30 mouse cellular contexts compared by ENCODE assay signal in genomic region chr11:114747564-114748138, GRCm38 (mm10). TPM values are rescaled to one million over a fixed set of nuclear protein-coding genes. Genes with fewer than 3 reads are reported as not detected.
DNase-seq lines count a peak whose midpoint lies in the region; ATAC-seq lines count a peak whose summit lies in the region.
"Had no signal": no experiment of that assay in that cellular context is flagged by ENCODE, and none has a peak within 500 bp of the region (broad histone marks: within the 10 kb centered on the region; RNA-seq: fewer than 3 reads in every experiment).

No protein-coding gene starts in this region.

- ATAC-seq in granulocyte monocyte progenitor cell, adult 5-6 weeks (replicated peaks; ENCODE audit: poor library complexity, severe bottlenecking): peak; percentile 39; the same call in 1 of the 2 replicates
- ATAC-seq in hindbrain, embryonic 13.5 days (ENCODE audit: low FRiP score): no peak
- ATAC-seq: CD4-positive, CD25-positive, alpha-beta regulatory T cell, adult 4 months; forebrain, embryonic 16.5 days; midbrain, embryonic 13.5 days had no signal

- H3K4me3 ChIP-seq in hindbrain, embryonic 13.5 days: no peak overlapping the region
- H3K4me3 ChIP-seq: embryonic facial prominence, embryonic 10.5 days; heart, adult 2 months; heart, embryonic 13.5 days; hindbrain, embryonic 15.5 days; kidney, embryonic 15.5 days; limb, embryonic 13.5 days; liver, embryonic 13.5 days; midbrain, embryonic 13.5 days had no signal

- DNase-seq in 416B (ENCODE audit: low read depth): peak; percentile 25
- DNase-seq in A20 (ENCODE audit: low read depth, low spot score): peak; percentile 97
- peak; percentile 70 for DNase-seq in splenic B cell, adult 2 months (ENCODE audit: low read depth, low spot score)
- DNase-seq in embryo, embryonic 10.5 days (ENCODE audit: low spot score): no peak
- no peak for DNase-seq in left cerebral cortex, adult 11 months (ENCODE audit: low spot score)
- DNase-seq: adrenal gland, postnatal 10 days; cerebellum, adult 2 months; gastrocnemius, postnatal 10 days; heart, adult 2 months; kidney, adult 11 months; kidney, postnatal 4 days; liver, embryonic 13.5 days; thymus, adult 18-20 months; thymus, postnatal 36 days had no signal

- H3K9me3 ChIP-seq in hindbrain, embryonic 13.5 days: no peaks in the 10 kb centered on the region
- H3K9me3 ChIP-seq: embryonic facial prominence, embryonic 10.5 days; heart, embryonic 13.5 days; hindbrain, embryonic 15.5 days; kidney, embryonic 15.5 days; limb, embryonic 13.5 days; liver, embryonic 13.5 days; midbrain, embryonic 13.5 days had no signal

- H3K36me3 ChIP-seq in splenic B cell, adult 2 months (ENCODE audit: control insufficient read depth, insufficient read depth, low read length, poor library complexity, severe bottlenecking): no peaks in the 10 kb centered on the region
- no peaks in the 10 kb centered on the region for H3K36me3 ChIP-seq in hindbrain, embryonic 13.5 days
- H3K36me3 ChIP-seq: embryonic facial prominence, embryonic 10.5 days; heart, embryonic 13.5 days; hindbrain, embryonic 15.5 days; kidney, embryonic 15.5 days; limb, embryonic 13.5 days; liver, embryonic 13.5 days; midbrain, embryonic 13.5 days had no signal

- H3K9ac ChIP-seq in hindbrain, embryonic 13.5 days: no peak overlapping the region
- H3K9ac ChIP-seq: heart, embryonic 13.5 days; hindbrain, embryonic 15.5 days; kidney, embryonic 15.5 days; limb, embryonic 13.5 days; liver, embryonic 13.5 days; midbrain, embryonic 13.5 days had no signal

- no peaks in the 10 kb centered on the region for H3K27me3 ChIP-seq in splenic B cell, adult 2 months (ENCODE audit: control insufficient read depth, insufficient read depth, low read length, poor library complexity, severe bottlenecking)
- peaks cover 8% of the 10 kb centered on the region; the same call in 1 of the 2 replicates for H3K27me3 ChIP-seq in hindbrain, embryonic 13.5 days
- H3K27me3 ChIP-seq: hindbrain, embryonic 15.5 days had no signal

- 80% methylated on average over 12 of the region's 12 CpGs for WGBS in hindbrain, embryonic 13.5 days

- no peak overlapping the region for H3K27ac ChIP-seq in hindbrain, embryonic 13.5 days
- H3K27ac ChIP-seq: embryonic facial prominence, embryonic 10.5 days; heart, adult 2 months; heart, embryonic 13.5 days; hindbrain, embryonic 15.5 days; kidney, embryonic 15.5 days; limb, embryonic 13.5 days; liver, embryonic 13.5 days; midbrain, embryonic 13.5 days had no signal

- no peak overlapping the region for H3K4me2 ChIP-seq in hindbrain, embryonic 13.5 days
- H3K4me2 ChIP-seq: heart, embryonic 13.5 days; hindbrain, embryonic 15.5 days; kidney, embryonic 15.5 days; limb, embryonic 13.5 days; liver, embryonic 13.5 days; midbrain, embryonic 13.5 days had no signal

- peaks cover 4% of the 10 kb centered on the region; the same call in 1 of the 2 replicates for H3K4me1 ChIP-seq in hindbrain, embryonic 13.5 days (replicated peaks)
- H3K4me1 ChIP-seq: heart, embryonic 13.5 days; limb, embryonic 13.5 days; liver, embryonic 13.5 days; midbrain, embryonic 13.5 days had no signal

RNA-seq across cellular contexts. Expression of gene Kif19a, which starts 17.5 kb away (rescaled TPM):
- 1.3 TPM in 1 of 2 replicates, not detected in the other for total RNA-seq in granulocyte monocyte progenitor cell, adult 5-6 weeks (2014; fragmentation: Nextera tagmentation)
- total RNA-seq in granulocyte monocyte progenitor cell, adult 5-6 weeks (2017): not detected in 2 replicates
- polyA plus RNA-seq in hindbrain, embryonic 13.5 days (2015; fragmentation: Nextera tagmentation; extraction: Ambion mirVana): 1.2 and 1.3 TPM in 2 replicates
- polyA plus RNA-seq: CD4-positive, CD25-positive, alpha-beta regulatory T cell, adult 4 months had no signal

RNA-seq across cellular contexts. Expression of gene Dnaic2, which starts 20.4 kb away (rescaled TPM):
- not detected in 2 replicates for total RNA-seq in granulocyte monocyte progenitor cell, adult 5-6 weeks (2014; fragmentation: Nextera tagmentation)
- total RNA-seq in granulocyte monocyte progenitor cell, adult 5-6 weeks (2017): not detected in 2 replicates
- polyA plus RNA-seq in hindbrain, embryonic 13.5 days (2015; fragmentation: Nextera tagmentation; extraction: Ambion mirVana): 2.9 and 3.8 TPM in 2 replicates
- total RNA-seq: monocyte, adult 5-6 weeks had no signal
- polyA plus RNA-seq: CD4-positive, CD25-positive, alpha-beta regulatory T cell, adult 4 months; liver, embryonic 13.5 days had no signal

RNA-seq across cellular contexts. Expression of gene Btbd17, which starts 48.1 kb away (rescaled TPM):
- 0.54 TPM in 1 of 2 replicates, not detected in the other for total RNA-seq in granulocyte monocyte progenitor cell, adult 5-6 weeks (2014; fragmentation: Nextera tagmentation)
- not detected in 2 replicates for total RNA-seq in granulocyte monocyte progenitor cell, adult 5-6 weeks (2017)
- polyA plus RNA-seq in hindbrain, embryonic 13.5 days (2015; fragmentation: Nextera tagmentation; extraction: Ambion mirVana): 21.4 and 22.3 TPM in 2 replicates
- total RNA-seq: heart, adult 2 months; heart, postnatal 25 days; monocyte, adult 5-6 weeks had no signal
- polyA plus RNA-seq: CD4-positive, CD25-positive, alpha-beta regulatory T cell, adult 4 months; heart, embryonic 13.5 days had no signal

RNA-seq across cellular contexts. Expression of gene Gpr142, which starts 51.1 kb away (rescaled TPM):
- not detected in 2 replicates for total RNA-seq in granulocyte monocyte progenitor cell, adult 5-6 weeks (2014; fragmentation: Nextera tagmentation)
- not detected in 2 replicates for total RNA-seq in granulocyte monocyte progenitor cell, adult 5-6 weeks (2017)
- not detected in 2 replicates for polyA plus RNA-seq in hindbrain, embryonic 13.5 days (2015; fragmentation: Nextera tagmentation; extraction: Ambion mirVana)
- total RNA-seq: adrenal gland, postnatal 10 days; gastrocnemius, postnatal 10 days; heart, adult 2 months; heart, postnatal 25 days; left cerebral cortex, adult 18-20 months; left cerebral cortex, postnatal 25 days; monocyte, adult 5-6 weeks had no signal
- polyA plus RNA-seq: CD4-positive, CD25-positive, alpha-beta regulatory T cell, adult 4 months; embryonic facial prominence, embryonic 10.5 days; forebrain, embryonic 16.5 days; heart, adult 2 months; heart, embryonic 13.5 days; hindbrain, embryonic 15.5 days; limb, embryonic 13.5 days; liver, embryonic 13.5 days; lung, embryonic 16.5 days; midbrain, embryonic 13.5 days; neural tube, embryonic 11.5 days had no signal

Comparison
In these comparisons a context has a peak if more than half of its experiments do, and no peak if none do; other contexts are left out.
1. DNase-seq: peak in 416B (single experiment), A20 (single experiment) and splenic B cell, adult 2 months (single experiment); none in embryo, embryonic 10.5 days (single experiment) and left cerebral cortex, adult 11 months (single experiment).